Comparison of ENCODE assay signal across 9 mouse cellular contexts in the genomic region with DNA sequence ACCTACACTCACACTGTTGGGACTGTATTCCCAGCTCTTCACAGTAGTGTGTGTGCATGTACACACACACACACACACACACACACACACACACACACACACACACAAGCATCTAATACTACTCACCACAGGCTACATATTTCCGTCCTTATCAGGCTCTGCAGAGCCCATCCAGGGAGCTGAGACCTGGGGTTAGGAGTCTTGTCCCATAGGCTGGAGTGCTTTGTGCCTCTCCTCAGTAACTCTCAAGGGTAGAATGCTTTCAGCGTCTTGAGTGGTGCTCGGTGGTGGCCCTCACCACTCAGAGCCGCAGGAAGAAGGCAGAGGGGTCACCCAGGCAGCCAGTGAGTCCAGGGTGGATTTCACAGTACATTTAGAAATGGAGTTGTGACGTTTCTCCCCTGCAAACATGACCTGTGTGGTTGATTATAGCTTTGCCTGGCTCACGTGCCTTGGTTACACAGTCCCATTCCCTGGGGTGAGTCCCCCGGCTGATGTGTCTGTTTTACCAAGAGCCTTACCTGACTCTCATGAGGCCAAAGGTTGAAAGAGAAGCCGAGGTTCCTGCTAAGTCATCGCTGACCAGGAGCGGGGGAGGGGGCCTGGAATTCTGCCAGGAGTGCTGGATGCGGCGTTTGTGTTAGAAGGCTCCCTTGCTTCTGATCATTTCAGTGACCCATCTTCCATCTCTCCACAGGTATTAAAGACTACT. TPM values are rescaled to one million over a fixed set of nuclear protein-coding genes. Genes with fewer than 3 reads are reported as not detected.
DNase-seq lines count a peak whose midpoint lies in the region; ATAC-seq and TF ChIP-seq lines count a peak whose summit lies in the region.
"Had no signal": no experiment of that assay in that cellular context is flagged by ENCODE, and none has a peak within 500 bp of the region (broad histone marks: within the 10 kb centered on the region; RNA-seq: fewer than 3 reads in every experiment).

No protein-coding gene starts in this region.

- no peaks in the 10 kb centered on the region for H3K9me3 ChIP-seq in heart, embryonic 12.5 days (replicated peaks)
- H3K9me3 ChIP-seq in E14TG2a.4 (ENCODE audit: low read length), result no peaks in the 10 kb centered on the region
- H3K9me3 ChIP-seq in embryonic facial prominence, embryonic 12.5 days, result no peaks in the 10 kb centered on the region
- H3K9me3 ChIP-seq: neural tube, embryonic 15.5 days had no signal

- 36% methylated on average over 12 of the region's 12 CpGs for WGBS in heart, embryonic 12.5 days
- WGBS in heart, adult 2 months, result 47% methylated on average over 12 of the region's 12 CpGs
- WGBS in embryonic facial prominence, embryonic 12.5 days, result 58% methylated on average over 12 of the region's 12 CpGs

- no peak for TF ChIP-seq POLR2A in heart, adult 2 months (IDR thresholded peaks at IDR 0.05; ENCODE audit: insufficient read depth, low read depth, low read length)

- H3K9ac ChIP-seq in heart, embryonic 12.5 days, result 0 out of 2 replicates have a peak overlapping the region, but pooled peaks have one; percentile 38
- H3K9ac ChIP-seq in heart, adult 2 months (ENCODE audit: low read depth, low read length), result no peak overlapping the region
- H3K9ac ChIP-seq in embryonic facial prominence, embryonic 12.5 days, result no peak overlapping the region
- H3K9ac ChIP-seq: neural tube, embryonic 15.5 days had no signal

- peak overlapping the region; percentile 9; the same call in 1 of the 2 replicates for H3K4me3 ChIP-seq in heart, embryonic 12.5 days
- H3K4me3 ChIP-seq in heart, adult 2 months, result no peak overlapping the region
- 0 out of 2 replicates have a peak overlapping the region, but pooled peaks have one; percentile 10 for H3K4me3 ChIP-seq in E14TG2a.4 (replicated peaks; ENCODE audit: low read length)
- H3K4me3 ChIP-seq in embryonic facial prominence, embryonic 12.5 days, result no peak overlapping the region
- no peak overlapping the region for H3K4me3 ChIP-seq in left cerebral cortex, adult 2 months
- H3K4me3 ChIP-seq: neural tube, embryonic 15.5 days had no signal

- no peak for TF ChIP-seq CTCF in heart, adult 2 months (IDR thresholded peaks at IDR 0.05)
- no peak for TF ChIP-seq CTCF in E14TG2a.4 (conservative IDR thresholded peaks at IDR 0.05; ENCODE audit: low read length)
- no peak for TF ChIP-seq CTCF in left cerebral cortex, adult 2 months (IDR thresholded peaks at IDR 0.05)

- ATAC-seq in heart, embryonic 12.5 days (ENCODE audit: insufficient number of reproducible peaks, low FRiP score), result peak; percentile 58
- ATAC-seq in embryonic facial prominence, embryonic 12.5 days (ENCODE audit: insufficient number of reproducible peaks, insufficient read depth, low FRiP score, low TSS enrichment), result no peak

- peaks cover 37% of the 10 kb centered on the region for H3K4me1 ChIP-seq in heart, embryonic 12.5 days (replicated peaks)
- H3K4me1 ChIP-seq in heart, adult 2 months (ENCODE audit: control insufficient read depth, insufficient read depth, low read length), result peaks cover 2% of the 10 kb centered on the region
- peaks cover 86% of the 10 kb centered on the region for H3K4me1 ChIP-seq in E14TG2a.4 (replicated peaks; ENCODE audit: low read depth, low read length)
- peaks cover 12% of the 10 kb centered on the region; the same call in 1 of the 2 replicates for H3K4me1 ChIP-seq in embryonic facial prominence, embryonic 12.5 days

- H3K79me2 ChIP-seq in heart, adult 2 months (replicated peaks; ENCODE audit: control insufficient read depth, insufficient read depth, low read length), result peaks cover 2% of the 10 kb centered on the region; the same call in 1 of the 2 replicates

- H3K27ac ChIP-seq in heart, embryonic 12.5 days (ENCODE audit: poor library complexity, severe bottlenecking), result peak overlapping the region; percentile 76
- no peak overlapping the region for H3K27ac ChIP-seq in heart, adult 2 months
- H3K27ac ChIP-seq in embryonic facial prominence, embryonic 12.5 days, result 0 out of 2 replicates have a peak overlapping the region, but pooled peaks have one; percentile 31
- no peak overlapping the region for H3K27ac ChIP-seq in left cerebral cortex, adult 2 months
- H3K27ac ChIP-seq: neural tube, embryonic 15.5 days had no signal

- no peaks in the 10 kb centered on the region for H3K27me3 ChIP-seq in heart, embryonic 12.5 days (replicated peaks)
- no peaks in the 10 kb centered on the region for H3K27me3 ChIP-seq in heart, adult 2 months (ENCODE audit: control insufficient read depth, insufficient read depth, low read length)
- no peaks in the 10 kb centered on the region for H3K27me3 ChIP-seq in E14TG2a.4 (ENCODE audit: insufficient read depth, low read length)
- H3K27me3 ChIP-seq in embryonic facial prominence, embryonic 12.5 days, result no peaks in the 10 kb centered on the region
- H3K27me3 ChIP-seq: neural tube, embryonic 15.5 days had no signal

- H3K4me2 ChIP-seq in heart, embryonic 12.5 days, result peak overlapping the region; percentile 47
- H3K4me2 ChIP-seq in embryonic facial prominence, embryonic 12.5 days (replicated peaks), result no peak overlapping the region
- H3K4me2 ChIP-seq: neural tube, embryonic 15.5 days had no signal

- no peak for DNase-seq in heart, adult 2 months
- DNase-seq in kidney, postnatal 4 days, result peak; percentile 62 to 73
- DNase-seq in left cerebral cortex, adult 2 months (ENCODE audit: extremely low spot score in 1 of 2, low spot score in 2 of 2), result no peak
- no peak for DNase-seq in c-Kit-positive CD71-positive TER-119-positive erythroid progenitor cells, embryonic 14.5 days (ENCODE audit: low spot score)
- DNase-seq in T-cell, adult 2 months (ENCODE audit: low spot score), result no peak

- intact Hi-C loops in heart, adult 2 months (cut with DNase I), result no loop called here
- intact Hi-C loops in left cerebral cortex, adult 2 months (cut with DNase I), result no loop called here

- no peak for TF ChIP-seq EP300 in heart, adult 2 months (IDR thresholded peaks at IDR 0.05; ENCODE audit: insufficient read depth, low read depth, low read length)

- H3K36me3 ChIP-seq in heart, embryonic 12.5 days, result peaks cover 44% of the 10 kb centered on the region
- no peaks in the 10 kb centered on the region for H3K36me3 ChIP-seq in heart, adult 2 months (ENCODE audit: control insufficient read depth, insufficient read depth, low read length)
- H3K36me3 ChIP-seq in E14TG2a.4 (ENCODE audit: insufficient read depth, low read length), result peaks cover 91% of the 10 kb centered on the region
- H3K36me3 ChIP-seq in embryonic facial prominence, embryonic 12.5 days, result peaks cover 33% of the 10 kb centered on the region

RNA-seq across cellular contexts. Expression of a gene that starts 7.2 kb away (rescaled TPM):
- polyA plus RNA-seq in heart, embryonic 12.5 days (2016; fragmentation: Nextera tagmentation; extraction: Ambion mirVana), result 203 and 206 TPM in 2 replicates
- total RNA-seq in heart, adult 2 months (2021), result 10 to 100 TPM; 86.5 to 94.7 TPM
- polyA plus RNA-seq in heart, adult 2 months (2012; rRNA removed), result 103 and 104 TPM in 2 replicates
- polyA plus RNA-seq in embryonic facial prominence, embryonic 12.5 days (2016; fragmentation: Nextera tagmentation; extraction: Ambion mirVana), result 188 and 196 TPM in 2 replicates
- total RNA-seq in left cerebral cortex, adult 2 months (2021), result 10 to 100 TPM; 46.0 to 50.2 TPM

RNA-seq across cellular contexts. Expression of a gene that starts 30.1 kb away (rescaled TPM):
- 0.19 and 0.32 TPM in 2 replicates for polyA plus RNA-seq in heart, embryonic 12.5 days (2016; fragmentation: Nextera tagmentation; extraction: Ambion mirVana)
- total RNA-seq in heart, adult 2 months (2021), result 1 to 10 TPM; 7.0 to 8.5 TPM
- polyA plus RNA-seq in heart, adult 2 months (2012; rRNA removed), result 2.3 and 3.0 TPM in 2 replicates
- polyA plus RNA-seq in embryonic facial prominence, embryonic 12.5 days (2016; fragmentation: Nextera tagmentation; extraction: Ambion mirVana), result 0.64 and 0.79 TPM in 2 replicates
- 1 to 10 TPM; 1.7 to 1.9 TPM for total RNA-seq in left cerebral cortex, adult 2 months (2021)

Comparison
In these comparisons a context has a peak if more than half of its experiments do, and no peak if none do; other contexts are left out.
1. H3K27ac ChIP-seq: peak in heart, embryonic 12.5 days (single experiment) and embryonic facial prominence, embryonic 12.5 days (single experiment); none in heart, adult 2 months (single experiment) and left cerebral cortex, adult 2 months (single experiment).
2. H3K4me3 ChIP-seq: peak in heart, embryonic 12.5 days (single experiment) and E14TG2a.4 (single experiment); none in heart, adult 2 months (single experiment), embryonic facial prominence, embryonic 12.5 days (single experiment) and left cerebral cortex, adult 2 months (single experiment).
3. DNase-seq: peak in kidney, postnatal 4 days (2 of 2); none in heart, adult 2 months (0 of 2), left cerebral cortex, adult 2 months (0 of 2), c-Kit-positive CD71-positive TER-119-positive erythroid progenitor cells, embryonic 14.5 days (single experiment) and T-cell, adult 2 months (single experiment).